Mouse (Mus musculus) R1 (cell line): ENCODE measurements around the gene Pctp.

Experiments
- DNase-seq: peaks from one replicate; pipeline ENCODE4 v3.0.0-alpha.2; 2018; ENCODE audit warnings: low read depth, low spot score

The Pctp gene

GRCm38 (mm10) chr11:90007791-90008531 lies 5.3 kb upstream of the Pctp start:
- DNase-seq = no peak

- no peak for DNase-seq
These were observed 3.4 kb upstream of the Pctp start for GRCm38 (mm10) chr11:90006111-90006510.

- no peak for DNase-seq
These were observed 692 bp upstream of the Pctp start for GRCm38 (mm10) chr11:90003386-90003785.

GRCm38 (mm10) chr11:90002987-90003348 lies 274 bp upstream of the Pctp start:
- no peak for DNase-seq

- no peak for DNase-seq
These were observed 1.1 kb downstream of the Pctp start for GRCm38 (mm10) chr11:90001396-90002230.

GRCm38 (mm10) chr11:90000666-90001065 lies 2.0 kb downstream of the Pctp start:
- DNase-seq = no peak

- peak; percentile 43 for DNase-seq
These were observed 3.5 kb downstream of the Pctp start for GRCm38 (mm10) chr11:89998996-89999770.

GRCm38 (mm10) chr11:89996856-89997255 lies 5.8 kb downstream of the Pctp start:
- DNase-seq = no peak

- no peak for DNase-seq
These were observed 6.3 kb downstream of the Pctp start for GRCm38 (mm10) chr11:89996406-89996805.

- no peak for DNase-seq
These were observed 7.1 kb downstream of the Pctp start for GRCm38 (mm10) chr11:89995596-89995995.

- DNase-seq = no peak
These were observed 8.0 kb downstream of the Pctp start for GRCm38 (mm10) chr11:89994706-89995105.

GRCm38 (mm10) chr11:89991661-89992060 lies 11.0 kb downstream of the Pctp start:
- DNase-seq = no peak

- DNase-seq = peak; percentile 59
These were observed 13.6 kb downstream of the Pctp start for GRCm38 (mm10) chr11:89988936-89989589.

GRCm38 (mm10) chr11:89986516-89986915 lies 16.2 kb downstream of the Pctp start:
- DNase-seq = peak; percentile 83

GRCm38 (mm10) chr11:89985200-89986187 lies 17.2 kb downstream of the Pctp start:
- peak; percentile 61 for DNase-seq

GRCm38 (mm10) chr11:89984436-89984835 lies 18.3 kb downstream of the Pctp start:
- no peak for DNase-seq

- DNase-seq = no peak
These were observed 19.8 kb downstream of the Pctp start for GRCm38 (mm10) chr11:89982918-89983317.

- no peak for DNase-seq
These were observed 22.6 kb downstream of the Pctp start for GRCm38 (mm10) chr11:89980106-89980505.

- DNase-seq = no peak
These were observed 23.5 kb downstream of the Pctp start for GRCm38 (mm10) chr11:89978914-89979818.
